Comparison of ENCODE assay signal across 8 mouse cellular contexts in the genomic region with DNA sequence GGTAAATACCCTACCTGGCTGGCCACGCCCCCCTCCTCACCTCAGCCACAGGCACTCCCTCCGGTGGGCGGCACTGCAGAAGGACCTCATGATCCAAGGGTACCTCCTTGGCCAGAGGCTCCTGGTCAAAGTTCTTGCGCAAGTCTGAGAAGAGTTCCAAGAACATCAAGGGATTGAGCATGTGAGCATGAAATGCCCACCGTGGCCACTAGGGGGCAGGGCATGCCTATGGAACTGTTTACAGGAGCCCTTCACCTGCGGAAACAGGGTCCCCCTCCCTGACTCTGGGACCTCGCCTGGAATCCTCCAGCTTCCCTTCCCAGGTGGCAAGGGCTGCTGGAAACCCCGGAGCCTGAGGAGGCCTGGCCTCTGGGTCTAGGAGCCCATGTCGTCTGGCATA. TPM values are rescaled to one million over a fixed set of nuclear protein-coding genes. Genes with fewer than 3 reads are reported as not detected.
DNase-seq lines count a peak whose midpoint lies in the region; ATAC-seq and TF ChIP-seq lines count a peak whose summit lies in the region.

No protein-coding gene starts in this region.

- no peak overlapping the region for H3K27ac ChIP-seq in CH12.LX (ENCODE audit: insufficient read depth, low read depth)
- H3K27ac ChIP-seq in forebrain, embryonic 10.5 days, result 0 out of 2 replicates have a peak overlapping the region, but pooled peaks have one; percentile 22
- no peak overlapping the region for H3K27ac ChIP-seq in heart, embryonic 15.5 days
- H3K27ac ChIP-seq in liver, embryonic 13.5 days, result no peak overlapping the region
- H3K27ac ChIP-seq in neural tube, embryonic 14.5 days (ENCODE audit: low read depth, low read length), result no peak overlapping the region

- TF ChIP-seq POLR2A in CH12.LX (IDR thresholded peaks at IDR 0.05; ENCODE audit: low read depth, low read length), result no peak

- no peak overlapping the region for H3K4me3 ChIP-seq in CH12.LX (replicated peaks in 1 of 3; ENCODE audit: low read depth in 2 of 3, low read length in 2 of 3, poor library complexity in 1 of 3)
- H3K4me3 ChIP-seq in forebrain, embryonic 10.5 days, result no peak overlapping the region
- H3K4me3 ChIP-seq in heart, embryonic 15.5 days, result no peak overlapping the region
- H3K4me3 ChIP-seq in liver, embryonic 13.5 days (replicated peaks), result no peak overlapping the region
- H3K4me3 ChIP-seq in neural tube, embryonic 14.5 days (ENCODE audit: low read depth, low read length), result no peak overlapping the region

- no peak for TF ChIP-seq EP300 in CH12.LX (IDR thresholded peaks at IDR 0.05; ENCODE audit: low read length)

- H3K79me2 ChIP-seq in CH12.LX (replicated peaks; ENCODE audit: control insufficient read depth, extremely low read depth, insufficient read depth, poor library complexity, severe bottlenecking), result no peaks in the 10 kb centered on the region

- WGBS in forebrain, embryonic 10.5 days, result 11% methylated on average over 9 of the region's 9 CpGs
- 16% methylated on average over 9 of the region's 9 CpGs for WGBS in heart, embryonic 15.5 days
- 17% methylated on average over 9 of the region's 9 CpGs for WGBS in liver, embryonic 13.5 days (ENCODE audit: insufficient replicate concordance)
- 8% methylated on average over 9 of the region's 9 CpGs for WGBS in neural tube, embryonic 14.5 days

- TF ChIP-seq RAD21 in CH12.LX (IDR thresholded peaks at IDR 0.05; ENCODE audit: low read depth, low read length), result peak; percentile 93

- no peaks in the 10 kb centered on the region; a peak in 1 of 4 replicates for H3K4me1 ChIP-seq in CH12.LX (ENCODE audit: control insufficient read depth in 1 of 2, insufficient read depth in 2 of 2)
- peaks cover 23% of the 10 kb centered on the region for H3K4me1 ChIP-seq in forebrain, embryonic 10.5 days
- peaks cover 9% of the 10 kb centered on the region for H3K4me1 ChIP-seq in heart, embryonic 15.5 days (replicated peaks)
- H3K4me1 ChIP-seq in liver, embryonic 13.5 days (replicated peaks), result no peaks in the 10 kb centered on the region
- 0 out of 2 replicates have a peak, but pooled peaks cover 2% of the 10 kb centered on the region for H3K4me1 ChIP-seq in neural tube, embryonic 14.5 days (ENCODE audit: control insufficient read depth, insufficient read depth, low read length)

- peaks cover 53% of the 10 kb centered on the region for H3K27me3 ChIP-seq in CH12.LX (replicated peaks)
- H3K27me3 ChIP-seq in forebrain, embryonic 10.5 days (ENCODE audit: poor library complexity, severe bottlenecking), result peaks cover 9% of the 10 kb centered on the region; the same call in 1 of the 2 replicates
- H3K27me3 ChIP-seq in heart, embryonic 15.5 days, result no peaks in the 10 kb centered on the region
- H3K27me3 ChIP-seq in liver, embryonic 13.5 days, result no peaks in the 10 kb centered on the region
- no peaks in the 10 kb centered on the region for H3K27me3 ChIP-seq in neural tube, embryonic 14.5 days (ENCODE audit: control insufficient read depth, insufficient read depth, low read length)

- no peak overlapping the region for H3K9ac ChIP-seq in CH12.LX (ENCODE audit: insufficient read depth, low read depth)
- no peak overlapping the region for H3K9ac ChIP-seq in heart, embryonic 15.5 days
- H3K9ac ChIP-seq in liver, embryonic 13.5 days, result no peak overlapping the region
- H3K9ac ChIP-seq in neural tube, embryonic 14.5 days (replicated peaks; ENCODE audit: low read depth, low read length), result no peak overlapping the region

- dilution Hi-C loops in CH12.LX (cut with MboI; ENCODE audit: extremely low pct_ligation_motif_present, extremely low pct_unique_long_range_greater_than_20kb, low sequenced_read_pairs), result no loop called here

- no peak; the same call in 1 of the 2 replicates for ATAC-seq in heart, embryonic 15.5 days (replicated peaks; ENCODE audit: insufficient number of reproducible peaks, insufficient read depth, low FRiP score, low read depth)
- ATAC-seq in liver, embryonic 13.5 days (ENCODE audit: low read depth), result no peak
- peak; percentile 58 for ATAC-seq in neural tube, embryonic 14.5 days (ENCODE audit: low read depth)

- DNase-seq in CH12.LX (ENCODE audit: extremely low read depth), result peak; percentile 52
- peak; percentile 49 for DNase-seq in c-Kit-positive CD71-negative TER-119-negative erythroid progenitor cells, embryonic 14.5 days (ENCODE audit: low read depth)
- peak; percentile 83 for DNase-seq in forebrain, embryonic 10.5 days (ENCODE audit: extremely low spot score, low spot score)
- peak; percentile 89 for DNase-seq in kidney, postnatal 10 days
- peak; percentile 43 for DNase-seq in liver, embryonic 13.5 days
- DNase-seq in thymus, adult 18-20 months, result peak; percentile 25 to 27

- no peak overlapping the region for H3K4me2 ChIP-seq in CH12.LX (ENCODE audit: insufficient read depth, low read depth, poor library complexity, severe bottlenecking)
- H3K4me2 ChIP-seq in heart, embryonic 15.5 days, result peak overlapping the region; percentile 26; the same call in 1 of the 2 replicates
- no peak overlapping the region for H3K4me2 ChIP-seq in liver, embryonic 13.5 days
- H3K4me2 ChIP-seq in neural tube, embryonic 14.5 days (ENCODE audit: low read depth, low read length), result no peak overlapping the region; the same call in 1 of the 2 replicates

- no peaks in the 10 kb centered on the region for H3K9me3 ChIP-seq in CH12.LX (replicated peaks; ENCODE audit: low read length)
- no peaks in the 10 kb centered on the region for H3K9me3 ChIP-seq in forebrain, embryonic 10.5 days
- no peaks in the 10 kb centered on the region for H3K9me3 ChIP-seq in heart, embryonic 15.5 days (replicated peaks)
- no peaks in the 10 kb centered on the region for H3K9me3 ChIP-seq in liver, embryonic 13.5 days (replicated peaks)
- H3K9me3 ChIP-seq in neural tube, embryonic 14.5 days (ENCODE audit: control insufficient read depth, low read length), result no peaks in the 10 kb centered on the region

- no peaks in the 10 kb centered on the region for H3K36me3 ChIP-seq in CH12.LX (replicated peaks in 1 of 2; ENCODE audit: control insufficient read depth in 1 of 2, insufficient read depth in 1 of 2, low read length in 1 of 2)
- H3K36me3 ChIP-seq in forebrain, embryonic 10.5 days (replicated peaks), result peaks cover 16% of the 10 kb centered on the region
- H3K36me3 ChIP-seq in heart, embryonic 15.5 days, result peaks cover 12% of the 10 kb centered on the region; the same call in 1 of the 2 replicates
- H3K36me3 ChIP-seq in liver, embryonic 13.5 days, result no peaks in the 10 kb centered on the region
- H3K36me3 ChIP-seq in neural tube, embryonic 14.5 days (ENCODE audit: control insufficient read depth, insufficient read depth, low read length), result no peaks in the 10 kb centered on the region

- peak; percentile 90 to 91 for TF ChIP-seq CTCF in CH12.LX (conservative IDR thresholded peaks at IDR 0.05 in 1 of 2, IDR thresholded peaks at IDR 0.05 in 1 of 2; ENCODE audit: low read depth in 2 of 2, low read length in 2 of 2)

- in situ Hi-C loops in CH12.LX (cut with MboI; ENCODE audit: low pct_ligation_motif_present, low pct_unique_long_range_greater_than_20kb, low sequenced_read_pairs), result loop anchor here (5.0 kb wide), 1 partner anchor 273 kb away; no protein-coding TSS in a partner anchor

TF ChIP-seq in CH12.LX, 34 proteins besides CTCF, POLR2A, EP300 and RAD21:
- TF ChIP-seq TBP (conservative IDR thresholded peaks at IDR 0.05; ENCODE audit: low read depth, low read length) (no peak), NELFE (IDR thresholded peaks at IDR 0.05; ENCODE audit: low read depth, low read length) (no peak), SMC3 (IDR thresholded peaks at IDR 0.05; ENCODE audit: low read depth, low read length) (peak; percentile 80), ZKSCAN1 (IDR thresholded peaks at IDR 0.05; ENCODE audit: borderline replicate concordance, low read depth, low read length) (no peak), ZC3H11A (IDR thresholded peaks at IDR 0.05; ENCODE audit: low read depth, low read length) (peak; percentile 65), CHD2 (IDR thresholded peaks at IDR 0.05; ENCODE audit: low read length) (no peak)

RNA-seq across cellular contexts. Expression of a gene that starts 27.0 kb away (rescaled TPM):
- total RNA-seq in CH12.LX (2012; rRNA removed) (5.9 and 6.7 TPM in 2 replicates), CH12.LX (2014; rRNA removed) (3.3 and 4.1 TPM in 2 replicates)
- 13.3 and 19.1 TPM in 2 replicates for polyA plus RNA-seq in CH12.LX (2012; ENCODE audit: insufficient read length, low read depth)
- 6.3 and 7.1 TPM in 2 replicates for polyA plus RNA-seq in forebrain, embryonic 10.5 days (2016; fragmentation: Nextera tagmentation; extraction: Ambion mirVana)
- polyA plus RNA-seq in heart, embryonic 15.5 days (2015; fragmentation: Nextera tagmentation; extraction: Ambion mirVana), result 4.5 and 9.2 TPM in 2 replicates
- polyA plus RNA-seq in liver, embryonic 13.5 days (2015; fragmentation: Nextera tagmentation; extraction: Ambion mirVana), result 3.3 and 4.3 TPM in 2 replicates
- 9.3 and 9.5 TPM in 2 replicates for polyA plus RNA-seq in neural tube, embryonic 14.5 days (2014; fragmentation: Nextera tagmentation; extraction: Ambion mirVana)

RNA-seq across cellular contexts. Expression of a gene that starts 51.8 kb away (rescaled TPM):
- total RNA-seq in CH12.LX (2012; rRNA removed) (0.21 and 0.29 TPM in 2 replicates), CH12.LX (2014; rRNA removed) (0.04 and 0.05 TPM in 2 replicates)
- 0.05 and 0.06 TPM in 2 replicates for polyA plus RNA-seq in CH12.LX (2012; ENCODE audit: insufficient read length, low read depth)
- polyA plus RNA-seq in forebrain, embryonic 10.5 days (2016; fragmentation: Nextera tagmentation; extraction: Ambion mirVana), result 3.2 and 3.4 TPM in 2 replicates
- 11.7 TPM in 2 replicates for polyA plus RNA-seq in heart, embryonic 15.5 days (2015; fragmentation: Nextera tagmentation; extraction: Ambion mirVana)
- polyA plus RNA-seq in liver, embryonic 13.5 days (2015; fragmentation: Nextera tagmentation; extraction: Ambion mirVana), result 0.45 and 0.52 TPM in 2 replicates
- 1.7 and 1.8 TPM in 2 replicates for polyA plus RNA-seq in neural tube, embryonic 14.5 days (2014; fragmentation: Nextera tagmentation; extraction: Ambion mirVana)

Comparison
In these comparisons a context has a peak if more than half of its experiments do, and no peak if none do; other contexts are left out.
1. DNase-seq: peak in every context shown above with its lines; median percentile 89 in kidney, postnatal 10 days; 83 in forebrain, embryonic 10.5 days; 52 in CH12.LX; 49 in c-Kit-positive CD71-negative TER-119-negative erythroid progenitor cells, embryonic 14.5 days; 43 in liver, embryonic 13.5 days; 26 in thymus, adult 18-20 months.